In genomic region chr4:155075137-155075536, GRCm38 (mm10) we compare ENCODE assay signal across 1 mouse cellular context.
A peak's percentile ranks its signal among the peaks of the same experiment; 100 is the strongest.
TF ChIP-seq lines count a peak whose summit lies in the region.

No protein-coding gene starts in this region.

TF ChIP-seq in myocyte, 11 proteins besides CTCF, POLR2A, EP300 and RAD21:
- TF ChIP-seq POLR2AphosphoS2 (IDR thresholded peaks at IDR 0.05; ENCODE audit: insufficient read length, low read depth) (peak; percentile 46), MYOD1 (IDR thresholded peaks at IDR 0.05; ENCODE audit: control insufficient read depth in 1 of 3, insufficient read length in 2 of 3, low read depth in 2 of 3) (no peak), CEBPB (IDR thresholded peaks at IDR 0.05; ENCODE audit: insufficient read depth, poor library complexity, severe bottlenecking) (no peak), TCF3 (IDR thresholded peaks at IDR 0.05; ENCODE audit: insufficient read length, low read depth) (no peak), USF1 (IDR thresholded peaks at IDR 0.05; ENCODE audit: low read depth) (no peak), MAX (IDR thresholded peaks at IDR 0.05; ENCODE audit: low read depth) (no peak), E2F4 (IDR thresholded peaks at IDR 0.05; ENCODE audit: insufficient read depth) (no peak)
TF ChIP-seq in myocyte: peak in this region for 1.
